Mouse (Mus musculus): ENCODE results near the gene Rps15. TPM values are rescaled to one million over a fixed set of nuclear protein-coding genes. Genes with fewer than 3 reads are reported as not detected.

The Rps15 gene
- total RNA-seq, 4 experiments from 2014 or later = 922 to 1,007 (median 961) TPM

DNA sequence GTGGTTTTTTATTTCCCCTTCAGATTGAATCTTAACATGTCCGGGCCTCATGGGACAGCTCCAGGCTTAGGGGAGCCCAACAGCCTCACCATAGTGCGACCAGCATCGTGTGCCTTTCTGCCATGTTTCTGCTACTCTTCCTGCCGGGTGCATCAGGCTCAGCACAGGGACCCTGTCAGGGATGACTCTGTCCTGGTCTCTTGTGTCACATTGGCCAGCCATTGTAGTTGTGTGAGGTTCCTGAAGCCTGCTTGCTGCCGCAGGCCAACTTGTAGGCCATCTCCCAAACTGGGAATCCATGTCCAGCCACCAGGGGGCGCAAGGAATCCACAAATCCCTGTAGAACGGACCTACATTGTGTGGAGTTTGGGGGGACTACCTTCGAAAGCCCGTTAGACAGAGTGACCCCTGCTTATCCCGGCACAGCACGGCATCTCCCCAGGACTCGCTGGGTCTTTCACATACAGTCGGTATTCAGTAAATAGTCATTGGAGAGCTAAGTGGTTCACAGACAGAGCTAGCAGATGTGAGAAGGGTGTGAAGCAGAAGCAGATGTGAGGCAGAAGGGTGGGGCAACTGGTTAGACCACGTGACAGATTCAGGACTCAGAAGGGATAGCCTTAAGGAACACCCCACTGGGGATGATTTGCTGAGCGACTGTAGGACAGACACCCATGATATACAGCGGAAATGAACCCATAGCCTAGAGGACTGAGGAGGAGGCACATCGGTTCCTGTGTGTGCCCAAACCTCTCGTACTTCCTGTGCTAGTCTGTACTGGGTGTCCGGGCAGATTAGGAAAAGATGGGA lies 47.9 kb downstream of the Rps15 start:
- DNase-seq (ENCODE audit: low spot score in 2 of 2) = peak in 1 of 2 experiments; percentile 86

DNA sequence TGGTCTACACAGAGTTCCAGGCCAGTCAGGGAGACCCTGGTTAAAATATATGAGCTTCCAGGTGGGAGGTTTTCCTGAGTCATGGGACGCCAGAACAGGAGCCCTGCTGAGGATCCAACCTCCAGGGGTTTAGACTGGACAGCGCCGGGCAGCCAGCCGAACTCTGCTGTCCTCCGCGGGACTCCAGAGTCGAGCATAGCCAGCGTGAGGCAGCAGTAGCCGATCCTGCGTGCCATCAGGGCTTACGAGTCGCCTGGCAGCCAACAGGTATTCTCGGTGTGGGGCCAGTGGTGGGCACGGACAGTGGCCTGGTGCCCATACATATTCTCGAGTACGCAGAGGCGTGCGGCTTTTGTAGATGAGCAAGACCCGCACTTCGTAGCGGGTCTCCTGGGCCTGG lies 48.8 kb downstream of the Rps15 start:
- DNase-seq (ENCODE audit: low spot score in 2 of 2) = no peak

DNA sequence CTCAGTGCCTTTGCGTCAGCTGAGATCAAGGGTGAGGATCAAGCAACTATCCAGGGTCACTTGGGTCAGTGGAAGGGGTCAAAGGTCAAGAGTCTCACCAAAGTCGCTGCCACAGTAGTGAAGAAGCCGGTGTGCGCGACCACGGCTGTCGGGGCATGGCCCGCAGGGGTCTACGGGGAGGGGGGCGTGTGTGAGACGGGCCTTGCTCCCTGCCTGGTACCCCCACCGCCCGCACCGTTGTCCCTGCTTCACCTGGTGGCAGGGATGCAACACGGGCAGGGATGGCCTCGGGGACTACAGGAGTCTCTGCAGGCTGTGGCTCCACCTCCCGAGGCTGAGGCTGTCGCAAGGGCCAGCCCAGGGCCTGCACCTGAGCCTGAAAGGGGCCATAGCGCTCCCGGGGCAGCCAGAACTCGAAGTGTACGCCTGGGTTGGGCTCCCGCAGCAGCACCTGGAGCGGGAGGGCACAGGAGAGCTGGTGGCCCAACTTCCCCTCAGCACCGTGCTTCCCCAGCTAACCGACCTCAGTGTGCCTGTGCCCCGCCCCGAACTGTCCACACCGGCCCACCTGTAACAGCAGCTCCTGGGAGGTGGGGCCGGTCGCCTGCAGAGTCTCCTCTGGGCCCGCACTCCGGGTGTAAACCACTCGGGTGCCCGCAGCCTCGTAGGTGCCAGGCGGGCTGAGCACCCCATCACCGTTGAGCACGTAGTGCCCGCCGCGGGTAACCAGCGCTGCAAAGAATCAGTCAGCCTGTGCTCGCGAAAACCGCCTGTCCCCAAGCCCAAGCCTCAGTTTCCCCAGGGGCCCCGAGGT lies 49.4 kb downstream of the Rps15 start:
- no peak for DNase-seq (ENCODE audit: low spot score in 2 of 2)

DNA sequence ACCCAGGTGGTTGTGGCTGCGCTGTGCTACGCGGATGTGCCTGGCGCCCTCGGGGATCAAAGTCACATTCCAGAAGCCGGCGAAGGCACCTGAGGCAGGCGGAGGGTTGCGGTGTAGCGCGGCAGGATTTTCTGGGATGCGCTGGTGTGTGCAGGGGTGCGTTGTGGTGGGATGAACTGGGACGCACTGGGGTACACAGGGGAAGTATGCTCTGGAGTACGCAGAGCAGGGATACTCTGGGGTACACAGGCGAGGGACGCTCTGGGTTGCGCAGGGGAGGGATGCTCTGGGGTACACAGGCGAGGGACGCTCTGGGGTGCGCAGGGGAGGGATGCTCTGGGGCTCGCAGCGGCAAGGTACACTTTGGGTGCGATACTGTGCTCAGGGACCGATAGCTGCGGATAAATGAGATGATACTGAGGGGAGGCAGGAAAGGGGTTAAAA lies 50.1 kb downstream of the Rps15 start:
- DNase-seq (ENCODE audit: low spot score in 2 of 2) = no peak

DNA sequence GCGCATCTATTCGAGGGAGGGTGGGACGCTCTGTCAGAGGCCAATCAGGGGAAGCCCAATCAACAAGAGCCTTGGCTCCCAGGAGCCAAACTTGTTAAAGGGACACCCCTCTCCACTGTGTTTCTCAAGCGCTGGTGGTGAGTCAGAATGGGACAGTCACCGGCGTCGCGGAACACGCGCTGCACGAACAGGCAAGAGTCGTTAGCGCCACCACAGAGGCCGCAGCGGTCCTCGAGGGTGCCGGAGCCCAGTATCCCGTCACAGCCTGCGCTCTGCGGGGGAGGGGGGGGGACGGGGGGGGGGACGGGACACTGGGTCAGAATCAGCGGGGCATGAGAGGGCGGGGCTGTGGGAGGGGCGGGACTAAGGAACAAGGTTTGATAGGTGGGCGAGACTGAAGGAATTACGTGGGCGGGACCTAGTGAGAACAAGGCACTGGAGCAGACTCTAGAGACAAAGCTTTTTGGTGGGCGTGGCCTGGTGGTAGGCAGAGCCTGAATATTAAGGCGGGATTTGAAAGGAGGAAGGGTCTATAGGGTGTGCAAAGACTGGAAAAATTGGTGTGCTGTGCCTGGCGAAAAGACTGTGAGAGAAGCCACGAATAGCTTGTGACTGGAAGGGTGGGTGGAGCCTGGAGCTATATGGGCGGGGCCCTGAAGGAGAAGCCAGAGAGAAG lies 50.6 kb downstream of the Rps15 start:
- DNase-seq (ENCODE audit: low spot score in 2 of 2) = no peak

DNA sequence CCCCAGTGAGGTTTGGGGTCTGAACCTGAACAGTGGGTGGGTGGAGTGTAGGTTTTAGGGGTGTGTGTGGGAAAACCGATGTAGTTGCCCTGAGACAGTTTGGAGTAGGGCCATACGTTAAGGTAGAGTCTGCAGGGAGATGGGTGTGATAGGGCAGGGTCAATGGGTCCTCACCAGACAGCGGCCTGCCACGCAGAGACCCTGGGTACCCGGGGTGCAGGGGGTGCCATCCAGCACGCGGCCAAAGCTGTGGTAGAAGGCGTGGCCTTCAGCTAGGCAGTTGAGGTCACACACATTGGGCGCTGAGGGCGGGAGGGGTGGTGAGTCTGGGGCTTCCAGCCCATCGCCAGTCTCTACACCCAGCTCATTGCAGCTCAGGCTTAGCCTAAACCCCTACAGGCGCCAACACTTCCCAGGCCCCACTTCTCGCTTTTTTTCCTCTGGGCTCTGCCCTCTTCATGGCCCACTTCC lies 51.2 kb downstream of the Rps15 start:
- no peak for DNase-seq (ENCODE audit: low spot score in 2 of 2)

Small RNA genes lying within 50 kb of the gene (microRNA-seq; reads per million reads assigned to microRNA genes)
- gene Mir6911 = 0.63 to 2.4 reads per million in 2 experiments

Other genes starting within 250 kb of the Rps15 start
- gene Gpx4, start 245.3 kb upstream of the Rps15 start, total RNA-seq (2022) = 100 to 1,000 TPM; 472 to 551 (median 538) TPM
- 10 to 100 TPM; 16.2 to 32.0 (median 20.3) TPM for gene Sbno2, start 186.9 kb upstream of the Rps15 start, total RNA-seq (2022)
- 100 to 1,000 TPM; 102 to 111 (median 109) TPM for gene Stk11, start 176.7 kb upstream of the Rps15 start, total RNA-seq (2022)
- gene Atp5d, start 153.8 kb upstream of the Rps15 start, total RNA-seq (2022) = 100 to 1,000 TPM; 306 to 342 (median 330) TPM
- gene Cbarp, start 151.6 kb upstream of the Rps15 start, total RNA-seq (2022) = 100 to 1,000 TPM; 328 to 363 (median 358) TPM
- gene Midn, start 144.2 kb upstream of the Rps15 start, total RNA-seq (2022) = 10 to 100 TPM; 48.5 to 76.4 (median 64.1) TPM
- gene Cirbp, start 126.5 kb upstream of the Rps15 start, total RNA-seq (2022) = 100 to 1,000 TPM; 124 to 159 (median 143) TPM
- 1 to 10 TPM; 4.1 to 6.0 (median 5.5) TPM for gene 1600002K03Rik, start 119.5 kb upstream of the Rps15 start, total RNA-seq (2022)
- 1 to 10 TPM; 6.8 to 9.1 (median 7.7) TPM for gene Efna2, start 113.0 kb upstream of the Rps15 start, total RNA-seq (2022)
- 10 to 100 TPM; 41.9 to 51.7 (median 44.1) TPM for gene Mum1, start 66.0 kb upstream of the Rps15 start, total RNA-seq (2022)
- 100 to 1,000 TPM; 214 to 225 (median 218) TPM for gene Ndufs7, start 43.3 kb upstream of the Rps15 start, total RNA-seq (2022)
- gene Gamt, start 31.4 kb upstream of the Rps15 start, total RNA-seq (2022) = 10 to 100 TPM; 28.8 to 33.6 (median 31.1) TPM
- gene Dazap1, start 31.0 kb upstream of the Rps15 start, total RNA-seq (2022) = 10 to 100 TPM; 76.4 to 90.1 (median 83.5) TPM
- gene Apc2, start 3.5 kb downstream of the Rps15 start, total RNA-seq (2022) = 100 to 1,000 TPM; 107 to 125 (median 116) TPM
- 10 to 100 TPM; 25.7 to 29.0 (median 27.3) TPM for gene 2310011J03Rik, start 28.1 kb downstream of the Rps15 start, total RNA-seq (2022)
- gene Pcsk4, start 37.0 kb downstream of the Rps15 start, total RNA-seq (2022) = 10 to 100 TPM in 1 of 4 experiments, 1 to 10 TPM in 3; 6.7 to 10.2 (median 8.3) TPM
- 10 to 100 TPM; 12.0 to 14.8 (median 13.6) TPM for gene Reep6, start 37.5 kb downstream of the Rps15 start, total RNA-seq (2022)
- 10 to 100 TPM; 10.7 to 12.1 (median 11.5) TPM for gene Adamtsl5, start 56.0 kb downstream of the Rps15 start, total RNA-seq (2022)
- gene Plk5, start 64.0 kb downstream of the Rps15 start, total RNA-seq (2022) = 10 to 100 TPM; 27.8 to 29.4 (median 28.7) TPM
- gene Mex3d, start 95.2 kb downstream of the Rps15 start, total RNA-seq (2022) = 10 to 100 TPM; 18.9 to 20.3 (median 19.6) TPM
- gene Mbd3, start 107.1 kb downstream of the Rps15 start, total RNA-seq (2022) = 100 to 1,000 TPM; 146 to 152 (median 149) TPM
- 100 to 1,000 TPM; 332 to 408 (median 366) TPM for gene Uqcr11, start 114.4 kb downstream of the Rps15 start, total RNA-seq (2022)
- 10 to 100 TPM; 27.7 to 32.6 (median 31.4) TPM for gene Tcf3, start 141.2 kb downstream of the Rps15 start, total RNA-seq (2022)
- not detected for gene Onecut3, start 202.4 kb downstream of the Rps15 start, total RNA-seq (2022)
- gene Atp8b3, start 246.7 kb downstream of the Rps15 start, total RNA-seq (2022) = under 1 TPM in 3 of 4 experiments, not detected in 1; 0.08 to 0.21 (median 0.18) TPM

Measured in left cerebral cortex, adult 8-10 months (tissue).